Mouse (Mus musculus) liver, embryonic 14.5 days (tissue): Measurements from ENCODE around the gene Gm28043.

ENCODE experiments used
- CTCF ChIP-seq: IDR thresholded peaks from 2 replicates; pipeline ENCODE4 v1.5.1; 2016; ENCODE audit warnings: antibody characterized with exemption, low read depth, control low read depth
- EP300 ChIP-seq: IDR thresholded peaks from 2 replicates; pipeline ENCODE4 v1.6.1; 2016; ENCODE audit warnings: antibody characterized with exemption, low read depth

- TF ChIP-seq CTCF (no peak), EP300 (no peak)
Measured at GRCm38 (mm10) chr17:29673325-29673724, 58.6 kb downstream of the Gm28043 start.
